Mouse (Mus musculus) midbrain, embryonic 15.5 days (tissue): ENCODE data around the gene Qrich1. TPM values are rescaled to one million over a fixed set of nuclear protein-coding genes. Genes with fewer than 3 reads are reported as not detected.

Experiments used
- ATAC-seq: fragments of 200-750 bp; cut with Nextera tagmentation; replicated peaks from 2 replicates; pipeline ENCODE4 v1.8.0; 2017; ENCODE audit warnings: moderate TSS enrichment
- H3K27ac ChIP-seq: fragments of 300-500 bp; sonication (generic); 2 replicates; pipeline ENCODE4 v1.5.1; 2015; ENCODE audit warnings: mild to moderate bottlenecking, inconsistent platforms
- H3K27me3 ChIP-seq: fragments of 300-500 bp; sonication (generic); replicated peaks from 2 replicates; pipeline ENCODE4 v1.6.1; 2015; ENCODE audit warnings: inconsistent platforms
- H3K36me3 ChIP-seq: fragments of 300-500 bp; sonication (generic); replicated peaks from 2 replicates; pipeline ENCODE4 v1.6.1; 2015; ENCODE audit warnings: inconsistent platforms
- H3K4me1 ChIP-seq: fragments of 300-500 bp; sonication (generic); 2 replicates; pipeline ENCODE4 v1.6.1; 2015; ENCODE audit warnings: inconsistent platforms
- H3K4me2 ChIP-seq: fragments of 300-500 bp; sonication (generic); 2 replicates; pipeline ENCODE4 v1.6.1; 2015; ENCODE audit warnings: inconsistent platforms, mild to moderate bottlenecking, moderate library complexity
- H3K4me3 ChIP-seq: fragments of 300-500 bp; sonication (generic); 2 replicates; pipeline ENCODE4 v1.5.1; 2015; ENCODE audit warnings: mild to moderate bottlenecking, inconsistent platforms
- H3K9ac ChIP-seq: fragments of 300-500 bp; sonication (generic); 2 replicates; pipeline ENCODE4 v1.6.1; 2015; ENCODE audit warnings: mild to moderate bottlenecking, inconsistent platforms
- H3K9me3 ChIP-seq: fragments of 300-500 bp; sonication (generic); 2 replicates; pipeline ENCODE4 v1.6.1; 2016; ENCODE audit warnings: inconsistent platforms
- WGBS: fragments of 180-500 bp; shearing (Covaris S2); methylation state at CpG from one replicate; pipeline ENCODE4 v1.1.7; 2015; ENCODE audit warnings: mixed read lengths; 5-methylcytosine and 5-hydroxymethylcytosine counted together
- polyA plus RNA-seq: library from polyadenylated mRNA; unstranded; fragments of >200 nt; fragmentation: Nextera tagmentation; extraction: Ambion mirVana; gene quantifications from 2 replicates; pipeline ENCODE4 v1.2.1, GENCODE M21; 2015

Qrich1 gene
- polyA plus RNA-seq, 1 experiment from 2014 or later = 132 TPM

GRCm38 (mm10) chr9:108485301-108485875 is 31.2 kb upstream of the Qrich1 start:
- Histone ChIP-seq H3K27me3 (no peaks in the 10 kb centered on the region), H3K36me3 (no peaks in the 10 kb centered on the region), H3K4me3 (no peak overlapping the region), H3K4me1 (peaks cover 8% of the 10 kb centered on the region), H3K9ac (no peak overlapping the region; the same call in 1 of the 2 replicates), H3K9me3 (no peaks in the 10 kb centered on the region), H3K27ac (no peak overlapping the region), H3K4me2 (no peak overlapping the region)
- 95% methylated on average over 19 of the region's 19 CpGs for WGBS
- no peak for ATAC-seq

GRCm38 (mm10) chr9:108486973-108487530 is 29.6 kb upstream of the Qrich1 start:
- peaks cover 17% of the 10 kb centered on the region for H3K4me1 ChIP-seq
- no peak for ATAC-seq
- no peak overlapping the region for H3K9ac ChIP-seq
- no peak overlapping the region for H3K4me2 ChIP-seq
- no peak overlapping the region for H3K4me3 ChIP-seq
- no peak overlapping the region for H3K27ac ChIP-seq
- H3K36me3 ChIP-seq = no peaks in the 10 kb centered on the region
- 93% methylated on average over 8 of the region's 8 CpGs for WGBS
- no peaks in the 10 kb centered on the region for H3K27me3 ChIP-seq
- H3K9me3 ChIP-seq = no peaks in the 10 kb centered on the region

- no peaks in the 10 kb centered on the region for H3K27me3 ChIP-seq
- H3K4me1 ChIP-seq = peaks cover 25% of the 10 kb centered on the region
- no peak overlapping the region for H3K9ac ChIP-seq
- no peak overlapping the region for H3K27ac ChIP-seq
- ATAC-seq = no peak
- H3K9me3 ChIP-seq = no peaks in the 10 kb centered on the region
- no peak overlapping the region for H3K4me3 ChIP-seq
- no peak overlapping the region for H3K4me2 ChIP-seq
- 95% methylated on average over 17 of the region's 17 CpGs for WGBS
- peaks cover 6% of the 10 kb centered on the region; the same call in 1 of the 2 replicates for H3K36me3 ChIP-seq
Measured at GRCm38 (mm10) chr9:108488403-108488802, 28.2 kb upstream of the Qrich1 start.

DNA sequence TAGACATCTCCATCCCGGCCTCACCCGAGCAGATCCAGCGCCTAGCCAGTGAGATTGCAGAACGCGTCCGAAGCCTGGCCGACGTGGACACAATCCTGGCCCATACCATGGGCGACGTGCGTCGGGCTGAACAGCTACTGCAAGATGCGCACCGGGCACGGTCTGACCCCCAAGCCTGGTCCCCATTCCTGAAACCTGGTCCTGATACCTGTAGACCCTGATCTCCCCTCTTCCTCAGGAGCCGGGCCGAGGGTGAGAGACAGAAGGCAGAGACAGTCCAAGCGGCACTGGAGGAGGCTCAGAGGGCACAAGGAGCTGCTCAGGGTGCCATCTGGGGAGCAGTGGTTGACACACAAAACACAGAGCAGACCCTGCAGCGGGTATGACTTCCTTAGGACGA is 27.4 kb upstream of the Qrich1 start:
- peaks cover 14% of the 10 kb centered on the region for H3K36me3 ChIP-seq
- no peak for ATAC-seq
- no peaks in the 10 kb centered on the region for H3K27me3 ChIP-seq
- H3K4me2 ChIP-seq = no peak overlapping the region
- no peak overlapping the region for H3K4me3 ChIP-seq
- no peaks in the 10 kb centered on the region for H3K9me3 ChIP-seq
- peaks cover 25% of the 10 kb centered on the region for H3K4me1 ChIP-seq
- no peak overlapping the region for H3K27ac ChIP-seq
- 97% methylated on average over 20 of the region's 20 CpGs for WGBS
- no peak overlapping the region for H3K9ac ChIP-seq

GRCm38 (mm10) chr9:108489702-108490558 is 26.7 kb upstream of the Qrich1 start:
- 64% methylated on average over 26 of the region's 26 CpGs for WGBS
- H3K4me2 ChIP-seq = peak overlapping the region; percentile 92
- peaks cover 25% of the 10 kb centered on the region for H3K4me1 ChIP-seq
- H3K9me3 ChIP-seq = no peaks in the 10 kb centered on the region
- no peaks in the 10 kb centered on the region for H3K27me3 ChIP-seq
- H3K27ac ChIP-seq = peak overlapping the region; percentile 95
- peak overlapping the region; percentile 83 for H3K9ac ChIP-seq
- peak; percentile 61 for ATAC-seq
- peaks cover 22% of the 10 kb centered on the region for H3K36me3 ChIP-seq
- peak overlapping the region; percentile 70 for H3K4me3 ChIP-seq

GRCm38 (mm10) chr9:108490559-108491285 is 25.9 kb upstream of the Qrich1 start, which contains the start of gene Usp19:
Usp19 (plus strand) TSS chr9:108490602.
- peak; percentile 95 for ATAC-seq
- WGBS = under 1% methylated on average over 69 of the region's 69 CpGs
- H3K9ac ChIP-seq = peak within 1 kb of the TSS; percentile 83
- no peaks in the 10 kb centered on the region for H3K27me3 ChIP-seq
- peaks cover 29% of the 10 kb centered on the region for H3K36me3 ChIP-seq
- peak within 1 kb of the TSS; percentile 95 for H3K27ac ChIP-seq
- H3K4me1 ChIP-seq = peaks cover 25% of the 10 kb centered on the region
- H3K9me3 ChIP-seq = no peaks in the 10 kb centered on the region
- H3K4me3 ChIP-seq = peak within 1 kb of the TSS; percentile 70
- H3K4me2 ChIP-seq = peak within 1 kb of the TSS; percentile 92

- Histone ChIP-seq H3K4me2 (peak overlapping the region; percentile 92), H3K4me1 (peaks cover 25% of the 10 kb centered on the region), H3K27me3 (no peaks in the 10 kb centered on the region), H3K9ac (peak overlapping the region; percentile 83), H3K36me3 (peaks cover 35% of the 10 kb centered on the region), H3K4me3 (peak overlapping the region; percentile 70), H3K9me3 (no peaks in the 10 kb centered on the region), H3K27ac (peak overlapping the region; percentile 95)
- no peak; the same call in 1 of the 2 replicates for ATAC-seq
- 10% methylated on average over 12 of the region's 12 CpGs for WGBS
Measured at GRCm38 (mm10) chr9:108491286-108491580, 25.4 kb upstream of the Qrich1 start.

GRCm38 (mm10) chr9:108492043-108492750 is 24.4 kb upstream of the Qrich1 start:
- Histone ChIP-seq H3K9me3 (no peaks in the 10 kb centered on the region), H3K27ac (no peak overlapping the region), H3K27me3 (no peaks in the 10 kb centered on the region), H3K4me2 (peak overlapping the region; percentile 92), H3K36me3 (peaks cover 44% of the 10 kb centered on the region), H3K9ac (0 out of 2 replicates have a peak overlapping the region, but pooled peaks have one; percentile 83), H3K4me3 (peak overlapping the region; percentile 70), H3K4me1 (peaks cover 25% of the 10 kb centered on the region)
- 86% methylated on average over 16 of the region's 16 CpGs for WGBS
- no peak for ATAC-seq

DNA sequence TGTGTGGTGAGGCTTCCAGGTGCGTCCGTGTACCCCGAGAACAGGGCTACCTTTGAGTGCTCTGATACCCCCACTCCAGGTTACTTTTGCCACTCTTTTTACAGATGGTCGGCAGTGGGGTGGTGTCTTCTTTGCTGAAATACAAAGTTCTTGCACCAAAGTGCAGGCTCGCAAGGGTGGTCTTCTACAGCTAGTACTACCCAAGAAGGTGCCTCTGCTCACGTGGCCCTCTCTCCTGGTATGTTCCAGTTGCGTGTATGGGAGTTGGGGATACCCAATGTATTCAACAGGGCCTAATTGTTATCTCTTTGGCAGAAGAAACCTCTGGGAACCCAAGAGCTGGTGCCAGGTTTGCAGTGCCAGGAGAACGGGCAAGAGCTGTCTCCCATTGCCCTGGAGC is 23.4 kb upstream of the Qrich1 start:
- Histone ChIP-seq H3K9ac (no peak overlapping the region), H3K27ac (no peak overlapping the region), H3K27me3 (no peaks in the 10 kb centered on the region), H3K4me1 (peaks cover 25% of the 10 kb centered on the region), H3K4me2 (no peak overlapping the region), H3K4me3 (no peak overlapping the region), H3K9me3 (no peaks in the 10 kb centered on the region), H3K36me3 (peaks cover 54% of the 10 kb centered on the region)
- no peak for ATAC-seq
- 97% methylated on average over 8 of the region's 8 CpGs for WGBS

GRCm38 (mm10) chr9:108494146-108494825 is 22.3 kb upstream of the Qrich1 start:
- H3K4me2 ChIP-seq = no peak overlapping the region
- WGBS = 95% methylated on average over 19 of the region's 19 CpGs
- H3K4me1 ChIP-seq = peaks cover 25% of the 10 kb centered on the region
- peaks cover 64% of the 10 kb centered on the region for H3K36me3 ChIP-seq
- no peak overlapping the region for H3K9ac ChIP-seq
- no peak overlapping the region for H3K4me3 ChIP-seq
- H3K27ac ChIP-seq = no peak overlapping the region
- no peaks in the 10 kb centered on the region for H3K27me3 ChIP-seq
- H3K9me3 ChIP-seq = no peaks in the 10 kb centered on the region
- ATAC-seq = no peak

- H3K9ac ChIP-seq = no peak overlapping the region
- peaks cover 70% of the 10 kb centered on the region for H3K36me3 ChIP-seq
- H3K9me3 ChIP-seq = no peaks in the 10 kb centered on the region
- WGBS = 83% methylated on average over 10 of the region's 10 CpGs
- no peak overlapping the region for H3K4me3 ChIP-seq
- H3K27ac ChIP-seq = no peak overlapping the region
- H3K4me2 ChIP-seq = no peak overlapping the region
- H3K27me3 ChIP-seq = no peaks in the 10 kb centered on the region
- H3K4me1 ChIP-seq = peaks cover 21% of the 10 kb centered on the region
- no peak for ATAC-seq
Measured at GRCm38 (mm10) chr9:108494905-108495304, 21.7 kb upstream of the Qrich1 start.
